Mouse (Mus musculus): ENCODE results near the gene Bcl2l11.

- TF ChIP-seq CTCF (IDR thresholded peaks at IDR 0.05; ENCODE audit: extremely low read depth, insufficient read depth, low read length) (no peak), POLR2A (IDR thresholded peaks at IDR 0.05; ENCODE audit: extremely low read depth, insufficient read depth, low read length) (no peak)
Observed at GRCm38 (mm10) chr2:128132635-128133034, 6.8 kb downstream of the Bcl2l11 start.

Measured in cortical plate, adult 2 months (tissue).